Mouse (Mus musculus) MEL-GATA-1-ER (cell line): Measurements from ENCODE around the gene Ttc12.
A peak's percentile ranks its signal among the peaks of the same experiment; 100 is the strongest.

Source experiments
- DNase-seq: peaks from one replicate; pipeline ENCODE4 v3.0.0-alpha.2; 2012; ENCODE audit warnings: low read depth; ENCODE audit errors: extremely low read depth

Ttc12 gene

GRCm38 (mm10) chr9:49490609-49491008, 4.6 kb upstream of the Ttc12 start:
- no peak for DNase-seq

DNA sequence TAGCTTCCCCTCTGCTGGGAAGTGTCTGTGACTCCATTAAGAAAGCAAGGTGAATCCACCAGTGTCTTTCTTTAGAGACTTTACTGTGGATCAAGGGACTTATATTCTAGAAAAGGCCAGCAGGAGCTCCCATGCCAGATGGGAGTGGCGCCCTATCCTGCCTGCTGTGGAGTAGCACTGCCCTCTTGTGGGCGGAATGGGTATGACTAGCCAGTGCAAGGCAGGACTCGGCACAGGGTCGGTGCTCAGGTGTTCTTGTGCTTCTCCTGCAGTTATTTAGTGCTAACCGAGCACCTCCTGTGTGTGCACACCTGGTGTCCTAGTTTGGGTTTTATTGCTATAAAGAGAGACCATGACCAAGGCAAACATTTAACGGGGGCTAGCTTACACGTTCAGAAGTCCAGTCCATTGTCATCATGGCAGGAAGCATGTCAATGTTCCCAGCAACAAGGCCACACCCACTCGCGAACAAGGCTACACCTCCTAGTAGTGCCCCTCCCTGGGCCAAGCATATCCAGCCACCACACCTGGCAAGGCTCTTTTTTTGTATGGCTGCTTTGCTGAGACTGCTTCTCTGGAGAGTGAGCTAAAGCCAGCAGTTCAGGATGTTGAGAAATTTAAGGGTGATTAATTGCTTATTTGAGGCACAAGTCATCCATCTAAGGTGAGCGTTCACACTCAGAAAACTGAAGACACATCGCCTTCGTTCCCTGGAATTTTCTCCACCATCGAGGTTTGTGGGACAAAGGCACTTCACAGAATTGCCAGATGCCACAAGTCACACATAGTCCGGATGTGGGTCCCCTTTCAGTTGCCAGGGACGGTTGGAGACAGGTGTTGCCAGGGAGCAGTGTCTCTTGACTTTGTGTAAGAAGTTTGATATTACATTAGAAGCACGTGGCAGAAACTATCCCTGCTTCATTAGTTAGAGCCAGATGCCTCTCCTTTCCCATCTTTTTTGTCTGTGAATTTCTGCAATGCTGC, 3.2 kb upstream of the Ttc12 start:
- peak; percentile 14 for DNase-seq

- DNase-seq: no peak
Measured at GRCm38 (mm10) chr9:49488258-49488657, 2.2 kb upstream of the Ttc12 start.

GRCm38 (mm10) chr9:49487657-49487943, 1.6 kb upstream of the Ttc12 start:
- DNase-seq: no peak

DNA sequence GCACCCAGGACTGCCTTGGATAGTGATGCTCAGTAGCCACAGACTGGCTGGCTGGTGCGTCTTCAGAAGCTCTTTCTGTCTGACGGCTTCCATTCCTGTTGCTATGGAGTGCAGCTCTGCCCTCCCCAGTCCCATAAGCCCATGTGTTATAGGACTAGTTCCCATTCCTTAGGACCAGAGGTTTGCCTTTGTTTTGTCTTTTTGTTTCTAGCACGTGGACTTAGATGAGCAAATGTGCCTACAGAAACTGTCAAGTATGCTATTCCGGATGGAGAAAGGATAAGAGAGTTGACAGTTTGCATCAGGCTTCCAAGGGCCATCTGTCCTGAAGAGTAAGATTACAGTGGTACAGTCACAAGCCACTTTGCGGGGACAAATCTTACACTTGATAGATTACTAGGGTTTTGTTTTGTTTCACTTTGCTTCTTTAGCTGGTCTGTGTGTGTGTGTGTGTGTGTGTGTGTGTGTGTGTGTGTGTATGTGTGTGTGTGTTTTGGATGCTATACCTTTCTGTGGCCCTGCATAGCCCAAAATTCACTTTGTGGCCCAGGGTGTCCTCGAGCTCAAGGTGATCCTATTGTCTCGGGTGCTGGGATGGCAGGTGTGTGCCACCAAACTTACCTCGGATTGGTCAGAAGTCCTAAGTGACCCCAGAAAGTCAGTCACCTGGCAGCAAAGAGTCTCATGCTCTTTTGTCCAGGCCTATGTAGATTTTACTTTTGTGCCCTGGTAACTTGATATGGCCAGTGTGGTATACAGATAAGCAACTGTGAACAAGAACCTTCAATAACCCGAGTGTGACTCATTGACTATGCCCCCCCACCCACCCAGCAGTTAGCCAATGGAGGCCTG, 1.0 kb upstream of the Ttc12 start:
- DNase-seq: no peak

DNA sequence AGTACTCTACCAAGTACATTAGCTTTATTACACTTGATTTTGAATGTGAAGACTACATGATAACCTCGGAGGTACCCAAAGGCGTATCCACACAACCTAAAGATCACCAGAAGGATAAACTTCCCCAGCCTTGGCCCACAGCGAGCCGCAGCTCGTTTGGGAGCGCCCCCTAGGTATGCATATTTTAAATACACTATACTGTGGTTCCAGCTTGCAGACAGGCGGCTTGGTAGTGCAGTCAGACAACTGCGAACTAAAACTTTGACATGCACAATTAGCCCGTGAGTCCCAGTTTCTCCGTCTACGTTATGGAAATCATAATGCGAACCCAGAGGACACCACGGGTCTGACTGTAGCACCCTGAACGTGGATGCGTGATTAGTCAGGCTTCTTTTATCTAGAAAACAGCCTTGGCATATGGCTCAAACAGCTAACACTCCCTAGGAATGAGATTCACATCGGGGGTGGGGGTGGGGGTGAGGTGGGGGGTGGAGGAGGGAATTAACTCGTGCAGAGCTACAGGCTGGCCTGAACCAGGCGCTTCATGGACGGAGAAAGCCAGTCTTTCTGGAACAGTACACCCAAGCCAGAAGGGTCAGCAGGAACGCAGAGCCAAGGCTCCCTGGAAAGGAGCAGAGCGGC, 654 bp downstream of the Ttc12 start:
- peak; percentile 17 for DNase-seq

DNA sequence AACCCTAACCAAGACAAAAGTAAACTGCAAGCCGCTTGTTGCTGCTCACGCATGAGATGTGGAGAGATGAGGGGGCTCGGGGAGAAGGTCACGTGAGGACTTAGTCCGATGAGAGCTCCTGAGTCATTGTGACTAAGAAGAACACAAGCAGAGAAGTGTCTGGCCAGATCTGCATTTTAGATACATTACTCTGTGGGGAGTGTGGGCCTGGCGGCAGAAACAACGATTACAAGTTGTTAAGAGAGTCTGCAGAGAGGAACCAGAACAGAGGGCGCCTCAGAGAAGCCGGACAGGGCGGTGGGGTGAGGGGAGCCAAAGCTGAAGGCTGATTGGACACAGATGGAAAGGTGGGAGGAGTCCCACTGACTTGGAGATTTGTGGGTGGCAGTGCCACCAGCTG, 2.7 kb downstream of the Ttc12 start:
- peak; percentile 49 for DNase-seq

DNA sequence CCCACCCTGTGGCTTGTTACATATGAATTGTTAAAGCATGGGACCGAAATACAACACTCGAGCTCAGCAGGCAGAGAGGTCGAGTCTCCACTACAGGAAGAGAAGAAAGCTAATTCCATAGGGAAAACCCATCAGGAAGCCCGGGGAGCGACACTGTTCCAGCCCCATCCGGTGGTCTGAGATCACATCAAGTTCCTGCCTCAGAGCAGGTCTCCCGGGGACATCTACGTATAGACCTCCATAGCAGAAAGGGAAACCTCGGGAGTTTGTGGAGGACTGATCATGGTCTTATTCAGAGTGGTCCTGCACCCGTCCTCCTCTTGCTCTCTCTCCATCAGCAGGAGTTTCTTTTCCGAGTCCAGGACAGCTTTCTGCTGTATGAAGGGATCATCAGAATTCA, 13.9 kb downstream of the Ttc12 start:
- no peak for DNase-seq

DNA sequence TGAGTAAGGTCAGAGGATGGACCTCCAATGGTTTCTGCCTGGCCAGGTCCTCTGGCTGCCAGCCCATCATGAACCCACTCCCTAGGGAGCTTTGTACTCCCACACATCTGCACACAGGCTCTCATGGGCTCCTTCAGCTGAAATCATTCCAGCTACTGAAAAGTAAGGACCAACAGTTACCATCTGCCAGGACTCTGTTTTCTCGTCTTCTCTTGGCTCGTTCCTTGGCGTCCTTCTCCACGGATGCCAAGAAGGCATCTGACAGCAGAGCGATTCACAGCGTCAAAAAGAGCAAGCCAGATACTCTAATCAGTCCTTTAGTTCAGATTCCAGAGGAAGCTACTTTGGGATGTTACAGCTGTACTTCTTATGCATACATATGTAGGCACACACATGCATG, 15.1 kb downstream of the Ttc12 start:
- no peak for DNase-seq

DNA sequence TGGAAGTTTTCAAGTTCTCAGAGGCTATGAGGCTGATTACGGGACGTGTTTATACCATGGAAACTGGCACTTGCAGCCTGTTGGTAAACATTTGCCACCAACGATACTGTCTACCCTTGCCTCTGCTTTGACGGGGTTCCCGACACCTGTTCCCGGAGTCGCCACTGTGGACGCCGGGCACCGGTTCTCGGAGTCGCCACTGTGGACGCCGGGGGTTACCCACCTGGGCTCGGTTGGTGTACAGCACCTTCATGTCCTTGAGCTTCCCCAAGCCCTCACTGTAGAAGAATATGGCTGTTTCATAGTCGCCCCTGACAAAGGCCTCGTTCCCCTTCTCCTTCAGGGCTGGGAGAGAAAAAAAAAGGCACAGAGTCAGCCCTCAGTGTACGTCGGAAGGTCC, 16.0 kb downstream of the Ttc12 start:
- DNase-seq: no peak

DNA sequence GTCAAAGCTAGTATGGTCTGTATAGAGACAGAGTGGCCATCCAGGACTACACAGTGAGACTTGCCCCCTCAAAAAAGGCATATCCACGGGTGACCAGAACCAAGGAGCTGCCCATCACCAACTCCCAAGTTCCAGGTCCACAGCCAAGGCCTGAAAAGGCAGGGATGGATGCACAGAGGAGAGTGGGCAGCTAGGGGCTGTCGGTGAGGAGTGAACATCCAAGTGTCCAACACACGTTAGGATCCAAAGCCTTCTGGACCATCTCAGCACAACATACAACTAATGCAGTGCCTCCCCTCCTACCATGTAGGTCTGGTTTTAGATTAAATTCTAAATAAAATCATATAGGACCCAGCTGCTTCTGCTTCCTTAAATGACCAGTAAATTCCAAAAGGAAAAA, 29.9 kb downstream of the Ttc12 start:
- DNase-seq: no peak

DNA sequence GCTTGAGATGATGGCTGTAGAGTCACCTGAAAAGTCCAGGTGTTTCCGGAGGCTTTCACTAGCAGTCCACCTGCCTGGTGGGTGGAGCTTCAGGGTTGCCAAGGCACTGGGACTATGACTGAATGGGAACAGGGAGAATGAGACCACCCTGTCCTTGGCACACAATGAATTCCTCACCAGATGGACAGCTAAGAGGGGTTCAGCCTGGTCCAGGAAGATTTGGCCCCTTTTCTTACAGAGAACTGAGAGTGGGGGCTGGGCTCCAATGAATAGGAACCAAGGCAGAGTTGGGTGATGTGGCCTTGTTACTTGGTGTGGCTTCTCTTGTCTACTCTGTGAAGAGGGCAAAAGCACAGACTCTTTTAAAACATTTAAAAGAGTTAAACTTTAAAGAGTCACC, 33.6 kb downstream of the Ttc12 start:
- no peak for DNase-seq

DNA sequence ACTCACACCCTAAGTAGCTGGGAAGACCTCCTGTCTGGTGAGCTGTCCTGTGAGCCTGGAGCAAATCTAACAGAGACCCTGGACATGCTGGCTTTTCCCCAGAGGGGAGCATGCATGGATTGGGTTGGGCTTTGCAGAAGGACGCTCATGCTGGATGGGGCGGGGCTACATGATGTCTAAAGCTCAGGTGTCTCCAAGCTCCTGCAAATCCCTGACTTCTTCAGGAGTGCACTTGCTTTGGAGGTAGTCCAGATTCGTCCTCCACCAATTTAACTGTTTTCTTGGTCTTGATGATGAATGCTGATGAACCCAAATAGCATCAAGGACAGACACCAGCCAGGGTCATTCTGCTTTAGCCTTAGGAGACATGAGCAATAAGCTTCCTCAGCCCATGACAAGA, 35.5 kb downstream of the Ttc12 start:
- DNase-seq: no peak

DNA sequence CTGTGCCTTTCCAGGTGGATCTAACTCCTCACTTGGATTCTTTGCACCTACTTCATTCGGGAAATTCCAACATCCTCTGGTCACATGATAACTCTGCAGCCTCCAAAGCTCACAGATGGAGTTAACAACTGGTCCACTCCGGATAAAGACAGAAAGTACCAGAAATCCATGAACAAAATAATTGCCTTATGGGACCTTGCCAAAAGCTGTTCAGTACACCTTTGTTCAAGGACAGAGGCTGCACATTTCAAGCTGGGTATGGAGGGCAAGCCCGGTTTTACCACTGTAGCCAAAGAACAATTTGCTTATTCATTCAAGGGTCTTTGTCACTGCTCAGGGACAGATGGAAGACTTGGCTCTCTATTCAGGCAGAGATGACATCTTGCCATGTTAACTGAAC, 43.4 kb downstream of the Ttc12 start:
- no peak for DNase-seq

DNA sequence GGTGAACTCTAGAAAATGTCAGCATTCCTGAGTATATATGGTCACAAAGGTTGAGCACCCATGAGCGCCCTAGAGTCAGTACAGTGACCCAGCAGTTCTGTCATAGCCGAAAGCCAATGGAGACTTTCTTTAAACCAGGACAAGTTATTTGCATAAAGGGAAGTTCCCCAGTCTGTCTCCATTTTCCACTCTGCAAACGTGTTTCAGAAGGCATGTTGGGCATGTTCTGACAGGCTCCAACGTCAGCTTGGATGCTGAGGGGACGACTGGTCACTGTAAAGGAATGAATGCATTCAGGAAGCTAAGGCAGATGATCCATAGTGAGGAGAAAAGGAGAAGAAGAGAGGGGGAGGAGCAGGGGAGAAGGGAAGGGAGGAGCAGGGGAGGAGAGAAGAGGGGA, 58.5 kb downstream of the Ttc12 start:
- DNase-seq: no peak

DNA sequence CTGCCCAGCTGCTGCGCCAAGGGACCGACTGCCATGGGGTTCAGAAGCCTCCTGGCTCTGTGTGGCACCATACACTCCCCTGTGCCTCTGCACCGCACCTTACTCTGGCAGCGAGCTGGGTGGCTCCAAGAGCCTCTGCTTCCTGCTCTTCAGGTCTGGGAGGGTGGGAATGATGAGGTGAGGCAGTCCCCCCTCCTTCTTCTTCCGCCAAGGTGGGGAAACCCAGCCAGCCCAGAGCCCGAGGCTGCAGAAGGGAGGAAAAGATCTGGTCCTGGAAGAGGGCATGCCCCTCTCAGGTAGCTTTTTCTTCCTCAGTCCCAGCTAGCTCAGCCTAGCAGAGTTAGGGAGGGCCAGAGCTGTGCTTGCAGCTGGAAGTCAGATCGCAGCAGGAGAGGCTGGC, 59.1 kb downstream of the Ttc12 start, which contains the start of gene Ankk1:
Gene Ankk1, minus strand, starts transcription at position 101 of the 400 bp plus-strand sequence.
- DNase-seq: no peak

DNA sequence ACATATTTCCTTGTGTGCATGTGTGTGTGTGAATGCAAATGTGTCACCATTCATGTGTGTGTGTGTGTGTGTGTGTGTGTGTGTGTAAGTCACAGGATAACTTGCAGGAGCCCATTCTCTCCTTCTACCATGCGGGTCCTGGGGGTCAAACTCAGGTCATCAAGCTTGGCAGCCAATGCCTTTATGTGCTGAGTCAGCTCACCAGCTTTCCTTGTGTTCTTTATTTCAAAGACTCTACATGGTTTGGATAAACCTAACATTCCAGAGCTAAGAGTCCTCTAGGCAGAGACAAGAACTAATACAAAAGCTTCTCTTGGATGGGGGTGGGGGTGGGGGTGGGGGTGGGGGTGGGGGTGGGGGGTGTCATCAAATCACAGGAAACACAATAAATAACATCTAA, 60.4 kb downstream of the Ttc12 start:
- DNase-seq: no peak

DNA sequence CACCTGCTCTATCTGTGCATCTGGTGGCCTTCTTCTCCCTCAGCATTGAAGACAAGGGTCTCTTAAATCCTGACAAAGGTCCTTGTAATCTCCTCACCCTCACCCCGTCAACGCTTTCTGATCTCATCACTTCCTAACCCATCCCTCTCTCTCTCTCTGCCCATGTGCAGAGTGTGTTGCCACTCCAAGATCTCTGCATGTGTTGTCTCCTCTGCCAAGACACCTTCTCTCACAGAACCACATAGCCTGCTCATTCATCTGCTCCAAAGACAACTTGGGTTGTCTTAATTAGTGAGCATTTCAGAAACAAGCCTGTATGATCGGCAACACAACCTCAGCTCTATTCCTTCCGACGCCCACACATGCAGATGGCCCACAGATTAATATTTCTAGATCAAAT, 62.2 kb downstream of the Ttc12 start:
- no peak for DNase-seq

DNA sequence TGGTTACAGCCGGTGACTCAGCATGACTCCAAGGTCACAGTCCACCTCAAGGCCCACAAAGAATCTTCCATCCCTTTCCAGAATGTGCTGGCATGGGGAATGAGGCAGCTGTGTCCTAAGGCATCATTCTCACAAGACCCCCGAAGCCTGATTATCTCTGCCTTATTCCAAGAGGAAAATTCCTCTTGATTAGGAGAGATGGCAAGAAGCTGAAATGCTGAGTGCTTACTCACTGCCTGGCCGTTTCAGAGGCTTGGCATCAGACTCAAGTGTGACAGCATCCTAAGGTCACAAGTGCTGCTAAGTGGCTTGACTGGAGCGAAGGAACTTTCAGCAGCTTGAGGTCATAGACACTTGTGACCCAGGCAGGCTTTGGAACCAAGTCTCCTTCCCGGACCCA, 75.4 kb downstream of the Ttc12 start:
- no peak for DNase-seq

- DNase-seq: no peak
Measured at GRCm38 (mm10) chr9:49407028-49407427, 79.0 kb downstream of the Ttc12 start.

DNA sequence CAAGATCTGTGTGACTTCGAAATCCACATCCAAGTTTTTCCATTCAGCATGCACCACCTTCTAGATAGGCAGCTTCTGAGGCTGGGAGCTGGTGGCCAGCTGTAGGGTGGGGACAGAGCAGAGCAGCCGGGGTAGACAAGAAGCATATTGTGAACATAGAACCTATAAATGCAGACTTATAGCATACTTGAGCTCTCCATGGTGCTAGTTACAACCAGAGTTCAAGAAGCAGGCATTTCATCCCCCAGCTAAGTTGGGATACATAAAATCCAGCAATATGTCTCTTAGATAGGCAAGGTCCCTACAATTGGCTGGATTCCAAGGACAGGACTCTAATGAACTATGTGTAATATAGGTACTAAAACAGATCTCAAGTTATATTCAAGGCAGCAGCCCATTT, 82.3 kb downstream of the Ttc12 start:
- no peak for DNase-seq

DNA sequence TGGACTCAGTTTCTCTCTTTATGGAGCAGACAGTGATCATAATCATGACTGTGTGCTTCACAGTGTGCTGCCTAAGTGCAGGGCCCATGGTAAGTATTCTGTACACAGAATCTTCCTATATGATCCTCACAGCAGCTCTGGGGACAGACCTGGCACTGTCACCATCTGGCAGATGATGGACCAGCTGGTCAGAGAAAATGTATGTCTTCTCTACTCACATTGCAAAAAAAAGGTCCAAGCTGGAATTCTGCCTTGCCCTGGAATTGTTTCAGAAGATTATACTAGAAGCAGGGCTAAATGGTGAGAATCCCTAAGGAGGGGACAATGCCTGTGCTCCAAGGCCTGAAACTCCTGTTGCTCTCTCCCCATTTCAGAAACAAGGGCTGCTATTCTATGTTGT, 90.0 kb downstream of the Ttc12 start:
- no peak for DNase-seq
